Mouse (Mus musculus): ENCODE measurements around the gene Rer1. TPM values are rescaled to one million over a fixed set of nuclear protein-coding genes. Genes with fewer than 3 reads are reported as not detected.
A peak's percentile ranks its signal among the peaks of the same experiment; 100 is the strongest.
"Not testable (repeated sequence)": the region's sequence is repeated elsewhere in the genome, so short reads cannot be mapped to it uniquely, and the experiment has no call there.

The Rer1 gene
- polyA plus RNA-seq, 1 experiment from 2014 or later: 157 TPM

GRCm38 (mm10) chr4:155089241-155089640 is 3.1 kb upstream of the Rer1 start:
- WGBS: 86% methylated on average over 5 of the region's 5 CpGs
- no peaks in the 10 kb centered on the region for H3K27me3 ChIP-seq
- no peak overlapping the region for H3K9ac ChIP-seq
- no peak for ATAC-seq (ENCODE audit: insufficient number of reproducible peaks, low FRiP score, low TSS enrichment, low read depth)
- H3K36me3 ChIP-seq: no peaks in the 10 kb centered on the region; the same call in 1 of the 2 replicates
- no peak overlapping the region for H3K4me3 ChIP-seq (replicated peaks)
- no peak overlapping the region for H3K27ac ChIP-seq (replicated peaks)
- no peaks in the 10 kb centered on the region for H3K9me3 ChIP-seq (replicated peaks)
- H3K4me1 ChIP-seq: peaks cover 24% of the 10 kb centered on the region
- H3K4me2 ChIP-seq (replicated peaks): no peak overlapping the region

GRCm38 (mm10) chr4:155085206-155086107 is 725 bp downstream of the Rer1 start:
- no peak for ATAC-seq (ENCODE audit: insufficient number of reproducible peaks, low FRiP score, low TSS enrichment, low read depth)
- Histone ChIP-seq H3K27me3 (no peaks in the 10 kb centered on the region), H3K9me3 (replicated peaks) (no peaks in the 10 kb centered on the region), H3K27ac (replicated peaks) (peak overlapping the region; percentile 96), H3K9ac (peak overlapping the region; percentile 93), H3K36me3 (peaks cover 21% of the 10 kb centered on the region), H3K4me1 (peaks cover 32% of the 10 kb centered on the region), H3K4me2 (replicated peaks) (peak overlapping the region; percentile 83), H3K4me3 (replicated peaks) (peak overlapping the region; percentile 98)
- 5% methylated on average over 35 of the region's 35 CpGs for WGBS

GRCm38 (mm10) chr4:155084351-155084750 is 1.8 kb downstream of the Rer1 start:
- no peak overlapping the region for H3K9ac ChIP-seq

GRCm38 (mm10) chr4:155083553-155083952 is 2.6 kb downstream of the Rer1 start:
- peaks cover 38% of the 10 kb centered on the region for H3K36me3 ChIP-seq
- WGBS: 87% methylated on average over 4 of the region's 4 CpGs

More at GRCm38 (mm10) chr4:155084351-155084750, 1.8 kb downstream of the Rer1 start:
- 88% methylated on average over 7 of the region's 7 CpGs for WGBS
- Histone ChIP-seq H3K4me3 (replicated peaks) (no peak overlapping the region; the same call in 1 of the 2 replicates), H3K36me3 (peaks cover 32% of the 10 kb centered on the region), H3K4me2 (replicated peaks) (peak overlapping the region; percentile 83), H3K27me3 (no peaks in the 10 kb centered on the region), H3K4me1 (peaks cover 32% of the 10 kb centered on the region), H3K27ac (replicated peaks) (no peak overlapping the region), H3K9me3 (replicated peaks) (no peaks in the 10 kb centered on the region)
- no peak for ATAC-seq (ENCODE audit: insufficient number of reproducible peaks, low FRiP score, low TSS enrichment, low read depth)

GRCm38 (mm10) chr4:155079666-155080065 is 6.5 kb downstream of the Rer1 start:
- Histone ChIP-seq H3K4me2 (replicated peaks) (no peak overlapping the region), H3K27ac (replicated peaks) (no peak overlapping the region), H3K9ac (no peak overlapping the region), H3K4me1 (peaks cover 16% of the 10 kb centered on the region), H3K4me3 (replicated peaks) (no peak overlapping the region), H3K36me3 (peaks cover 65% of the 10 kb centered on the region), H3K27me3 (no peaks in the 10 kb centered on the region), H3K9me3 (replicated peaks) (no peaks in the 10 kb centered on the region)
- no peak for ATAC-seq (ENCODE audit: insufficient number of reproducible peaks, low FRiP score, low TSS enrichment, low read depth)
- WGBS: 70% methylated on average over 6 of the region's 6 CpGs

More at GRCm38 (mm10) chr4:155083553-155083952, 2.6 kb downstream of the Rer1 start:
- H3K4me1 ChIP-seq: peaks cover 32% of the 10 kb centered on the region
- no peaks in the 10 kb centered on the region for H3K27me3 ChIP-seq
- no peaks in the 10 kb centered on the region for H3K9me3 ChIP-seq (replicated peaks)
- H3K9ac ChIP-seq: no peak overlapping the region
- no peak overlapping the region for H3K27ac ChIP-seq (replicated peaks)
- H3K4me2 ChIP-seq (replicated peaks): no peak overlapping the region
- no peak overlapping the region for H3K4me3 ChIP-seq (replicated peaks)
- no peak for ATAC-seq (ENCODE audit: insufficient number of reproducible peaks, low FRiP score, low TSS enrichment, low read depth)

- not testable (repeated sequence) for H3K4me1 ChIP-seq; H3K9ac ChIP-seq; ATAC-seq (ENCODE audit: insufficient number of reproducible peaks, low FRiP score, low TSS enrichment, low read depth); H3K4me2 ChIP-seq (replicated peaks); H3K27me3 ChIP-seq; H3K9me3 ChIP-seq (replicated peaks); H3K4me3 ChIP-seq (replicated peaks); H3K27ac ChIP-seq (replicated peaks)
- 87% methylated on average over 10 of the region's 10 CpGs for WGBS
- H3K36me3 ChIP-seq: peaks cover 73% of the 10 kb centered on the region
Observed at GRCm38 (mm10) chr4:155078808-155079207, 7.4 kb downstream of the Rer1 start.

GRCm38 (mm10) chr4:155076677-155077076 is 9.5 kb downstream of the Rer1 start:
- WGBS: 77% methylated on average over 9 of the region's 9 CpGs
- Histone ChIP-seq H3K9ac (no peak overlapping the region), H3K4me2 (replicated peaks) (no peak overlapping the region), H3K36me3 (peaks cover 81% of the 10 kb centered on the region), H3K4me3 (replicated peaks) (no peak overlapping the region), H3K4me1 (no peaks in the 10 kb centered on the region), H3K27ac (replicated peaks) (no peak overlapping the region), H3K9me3 (replicated peaks) (no peaks in the 10 kb centered on the region), H3K27me3 (no peaks in the 10 kb centered on the region)
- ATAC-seq (ENCODE audit: insufficient number of reproducible peaks, low FRiP score, low TSS enrichment, low read depth): no peak

- no peak for ATAC-seq (ENCODE audit: insufficient number of reproducible peaks, low FRiP score, low TSS enrichment, low read depth)
- Histone ChIP-seq H3K9me3 (replicated peaks) (no peaks in the 10 kb centered on the region), H3K4me3 (replicated peaks) (no peak overlapping the region), H3K27ac (replicated peaks) (no peak overlapping the region), H3K36me3 (peaks cover 83% of the 10 kb centered on the region), H3K4me1 (no peaks in the 10 kb centered on the region), H3K27me3 (no peaks in the 10 kb centered on the region), H3K9ac (no peak overlapping the region), H3K4me2 (replicated peaks) (no peak overlapping the region)
- 89% methylated on average over 2 of the region's 2 CpGs for WGBS
Observed at GRCm38 (mm10) chr4:155075813-155076212, 10.4 kb downstream of the Rer1 start.

- H3K4me2 ChIP-seq (replicated peaks): no peak overlapping the region
- no peak overlapping the region for H3K9ac ChIP-seq
- no peak for ATAC-seq (ENCODE audit: insufficient number of reproducible peaks, low FRiP score, low TSS enrichment, low read depth)
- H3K9me3 ChIP-seq (replicated peaks): no peaks in the 10 kb centered on the region
- H3K4me1 ChIP-seq: no peaks in the 10 kb centered on the region
- no peak overlapping the region for H3K4me3 ChIP-seq (replicated peaks)
- 88% methylated on average over 9 of the region's 9 CpGs for WGBS
- no peak overlapping the region for H3K27ac ChIP-seq (replicated peaks)
- no peaks in the 10 kb centered on the region for H3K27me3 ChIP-seq
- peaks cover 84% of the 10 kb centered on the region for H3K36me3 ChIP-seq
Observed at GRCm38 (mm10) chr4:155075137-155075536, 11.0 kb downstream of the Rer1 start.

GRCm38 (mm10) chr4:155074418-155074817 is 11.8 kb downstream of the Rer1 start:
- H3K9ac ChIP-seq: no peak overlapping the region
- H3K9me3 ChIP-seq (replicated peaks): no peaks in the 10 kb centered on the region
- peaks cover 84% of the 10 kb centered on the region for H3K36me3 ChIP-seq
- no peaks in the 10 kb centered on the region for H3K27me3 ChIP-seq
- no peak overlapping the region for H3K4me3 ChIP-seq (replicated peaks)
- no peak overlapping the region for H3K27ac ChIP-seq (replicated peaks)
- no peak for ATAC-seq (ENCODE audit: insufficient number of reproducible peaks, low FRiP score, low TSS enrichment, low read depth)
- H3K4me2 ChIP-seq (replicated peaks): no peak overlapping the region
- 76% methylated on average over 9 of the region's 9 CpGs for WGBS
- H3K4me1 ChIP-seq: peaks cover 1% of the 10 kb centered on the region; the same call in 1 of the 2 replicates

- ATAC-seq (ENCODE audit: insufficient number of reproducible peaks, low FRiP score, low TSS enrichment, low read depth): no peak
- H3K27me3 ChIP-seq: no peaks in the 10 kb centered on the region
- peaks cover 22% of the 10 kb centered on the region for H3K4me1 ChIP-seq
- no peak overlapping the region for H3K4me2 ChIP-seq (replicated peaks)
- no peak overlapping the region for H3K27ac ChIP-seq (replicated peaks)
- WGBS: 92% methylated on average over 5 of the region's 5 CpGs
- H3K9ac ChIP-seq: no peak overlapping the region
- no peaks in the 10 kb centered on the region for H3K9me3 ChIP-seq (replicated peaks)
- peaks cover 72% of the 10 kb centered on the region for H3K36me3 ChIP-seq
- H3K4me3 ChIP-seq (replicated peaks): no peak overlapping the region
Observed at GRCm38 (mm10) chr4:155070921-155071320, 15.3 kb downstream of the Rer1 start.
